Mouse (Mus musculus): Measurements from ENCODE around the gene Qsox1. TPM values are rescaled to one million over a fixed set of nuclear protein-coding genes. Genes with fewer than 3 reads are reported as not detected.

The Qsox1 gene
- polyA plus RNA-seq, 1 experiment from 2014 or later, result 47.8 TPM

- ATAC-seq (ENCODE audit: low read depth), result peak; percentile 50; the same call in 1 of the 2 replicates
- no peaks in the 10 kb centered on the region for H3K9me3 ChIP-seq (ENCODE audit: control insufficient read depth, low read length)
- H3K27ac ChIP-seq (ENCODE audit: low read length), result no peak overlapping the region
- under 1% methylated on average over 44 of the region's 44 CpGs for WGBS
- H3K36me3 ChIP-seq (ENCODE audit: control insufficient read depth, insufficient read depth, low read length), result no peaks in the 10 kb centered on the region
- H3K27me3 ChIP-seq (ENCODE audit: control insufficient read depth, insufficient read depth, low read depth, low read length), result peaks cover 86% of the 10 kb centered on the region
- no peak overlapping the region for H3K9ac ChIP-seq (ENCODE audit: low read length)
- peak overlapping the region; percentile 98 for H3K4me2 ChIP-seq (ENCODE audit: low read depth, low read length)
- H3K4me1 ChIP-seq (replicated peaks; ENCODE audit: control insufficient read depth, insufficient read depth, low read length), result peaks cover 24% of the 10 kb centered on the region
- H3K4me3 ChIP-seq (ENCODE audit: low read length), result peak overlapping the region; percentile 57
Observed at GRCm38 (mm10) chr1:155740622-155741377, 71.9 kb downstream of the Qsox1 start.

DNA sequence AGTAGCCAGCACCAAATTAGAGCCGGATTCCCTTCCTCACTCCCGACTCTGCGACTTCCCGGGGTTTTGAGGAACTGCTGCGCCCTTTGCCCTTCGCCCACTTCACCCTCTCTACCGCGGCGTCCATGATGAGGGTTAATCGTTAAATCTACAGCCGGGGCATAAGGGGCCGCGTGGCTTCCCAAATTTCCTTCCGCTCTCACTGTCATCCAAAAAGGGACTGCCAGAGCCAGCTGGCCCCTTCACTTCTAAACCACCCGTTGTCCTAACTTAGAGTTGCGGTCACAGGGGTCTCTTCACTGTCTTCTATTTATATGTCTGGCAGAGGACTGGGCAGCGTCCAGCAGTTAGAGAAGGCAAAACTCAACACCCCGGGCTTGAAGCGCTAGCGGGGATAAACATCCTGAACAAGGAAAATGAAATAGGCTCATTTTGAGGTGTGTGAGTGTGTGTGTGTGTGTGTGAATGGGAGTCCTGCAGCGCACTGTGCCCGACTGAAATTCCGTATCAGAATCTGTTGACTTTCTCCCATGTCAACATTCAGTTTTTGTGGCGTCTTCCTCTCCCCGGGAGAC, 74.8 kb downstream of the Qsox1 start:
- no peaks in the 10 kb centered on the region for H3K36me3 ChIP-seq (ENCODE audit: control insufficient read depth, insufficient read depth, low read length)

DNA sequence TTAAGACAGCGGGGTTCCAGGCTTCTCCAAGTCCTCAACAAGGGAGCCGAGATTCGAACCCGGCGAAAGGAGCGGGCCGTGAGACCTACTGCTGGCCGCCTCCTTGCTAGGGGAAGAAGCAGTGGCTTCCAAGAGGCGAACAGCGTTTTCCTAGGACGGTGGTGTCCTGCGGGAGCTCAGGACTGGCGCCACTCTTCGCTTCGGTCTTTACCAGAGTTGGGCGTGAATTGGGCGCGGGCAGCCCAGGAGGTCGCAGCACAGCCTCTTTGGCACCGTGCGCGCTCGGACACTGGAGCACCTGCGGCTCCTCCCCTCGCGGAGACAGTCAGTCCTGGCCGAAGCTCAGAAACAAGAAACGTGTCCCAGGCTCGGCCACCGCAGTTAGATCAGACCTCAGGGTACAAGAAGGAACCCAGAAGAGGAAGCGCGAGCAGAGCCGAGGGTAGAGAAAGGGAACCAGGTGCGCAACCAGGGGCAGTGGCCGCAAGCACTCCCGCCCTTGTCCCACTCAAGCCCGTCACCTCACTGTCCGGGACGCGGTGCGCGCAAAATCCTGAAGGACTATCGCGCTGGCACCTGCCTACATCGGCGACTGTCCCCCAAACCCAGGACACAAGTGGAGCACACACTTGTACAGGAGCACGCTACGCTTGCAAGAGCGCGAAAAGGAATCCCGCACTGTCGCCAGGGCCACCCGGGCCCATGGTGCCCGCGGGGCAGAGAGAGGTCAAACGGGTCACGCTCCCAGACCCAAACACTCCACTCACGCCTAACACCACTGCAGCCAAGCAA, 75.5 kb downstream of the Qsox1 start:
- H3K4me2 ChIP-seq (ENCODE audit: low read depth, low read length), result no peak overlapping the region
- no peak overlapping the region for H3K4me3 ChIP-seq (ENCODE audit: low read length)
- H3K36me3 ChIP-seq (ENCODE audit: control insufficient read depth, insufficient read depth, low read length), result no peaks in the 10 kb centered on the region
- peaks cover 88% of the 10 kb centered on the region for H3K27me3 ChIP-seq (ENCODE audit: control insufficient read depth, insufficient read depth, low read depth, low read length)
- peaks cover 16% of the 10 kb centered on the region for H3K4me1 ChIP-seq (replicated peaks; ENCODE audit: control insufficient read depth, insufficient read depth, low read length)
- ATAC-seq (ENCODE audit: low read depth), result no peak
- H3K9ac ChIP-seq (ENCODE audit: low read length), result no peak overlapping the region
- H3K9me3 ChIP-seq (ENCODE audit: control insufficient read depth, low read length), result no peaks in the 10 kb centered on the region
- under 1% methylated on average over 54 of the region's 58 CpGs for WGBS
- no peak overlapping the region for H3K27ac ChIP-seq (ENCODE audit: low read length)

More for the DNA sequence above, 74.8 kb downstream of the Qsox1 start:
- no peak for ATAC-seq (ENCODE audit: low read depth)
- Histone ChIP-seq H3K27ac (ENCODE audit: low read length) (no peak overlapping the region), H3K4me2 (ENCODE audit: low read depth, low read length) (no peak overlapping the region), H3K27me3 (ENCODE audit: control insufficient read depth, insufficient read depth, low read depth, low read length) (peaks cover 89% of the 10 kb centered on the region), H3K9me3 (ENCODE audit: control insufficient read depth, low read length) (no peaks in the 10 kb centered on the region), H3K9ac (ENCODE audit: low read length) (no peak overlapping the region), H3K4me3 (ENCODE audit: low read length) (no peak overlapping the region), H3K4me1 (replicated peaks; ENCODE audit: control insufficient read depth, insufficient read depth, low read length) (peaks cover 23% of the 10 kb centered on the region)
- WGBS, result under 1% methylated on average over 25 of the region's 25 CpGs

GRCm38 (mm10) chr1:155736096-155736825, 76.4 kb downstream of the Qsox1 start:
- Histone ChIP-seq H3K27ac (ENCODE audit: low read length) (no peak overlapping the region), H3K4me1 (replicated peaks; ENCODE audit: control insufficient read depth, insufficient read depth, low read length) (peaks cover 8% of the 10 kb centered on the region), H3K27me3 (ENCODE audit: control insufficient read depth, insufficient read depth, low read depth, low read length) (peaks cover 89% of the 10 kb centered on the region), H3K36me3 (ENCODE audit: control insufficient read depth, insufficient read depth, low read length) (no peaks in the 10 kb centered on the region), H3K4me2 (ENCODE audit: low read depth, low read length) (no peak overlapping the region), H3K9me3 (ENCODE audit: control insufficient read depth, low read length) (no peaks in the 10 kb centered on the region), H3K9ac (ENCODE audit: low read length) (no peak overlapping the region), H3K4me3 (ENCODE audit: low read length) (no peak overlapping the region)
- WGBS, result under 1% methylated on average over 26 of the region's 26 CpGs
- ATAC-seq (ENCODE audit: low read depth), result no peak

GRCm38 (mm10) chr1:155731156-155731555, 81.5 kb downstream of the Qsox1 start:
- Histone ChIP-seq H3K27ac (ENCODE audit: low read length) (no peak overlapping the region), H3K4me2 (ENCODE audit: low read depth, low read length) (no peak overlapping the region), H3K9me3 (ENCODE audit: control insufficient read depth, low read length) (no peaks in the 10 kb centered on the region), H3K27me3 (ENCODE audit: control insufficient read depth, insufficient read depth, low read depth, low read length) (peaks cover 76% of the 10 kb centered on the region), H3K4me1 (replicated peaks; ENCODE audit: control insufficient read depth, insufficient read depth, low read length) (no peaks in the 10 kb centered on the region), H3K36me3 (ENCODE audit: control insufficient read depth, insufficient read depth, low read length) (no peaks in the 10 kb centered on the region), H3K9ac (ENCODE audit: low read length) (no peak overlapping the region), H3K4me3 (ENCODE audit: low read length) (no peak overlapping the region)
- WGBS, result 0% methylated on average over 2 of the region's 2 CpGs
- ATAC-seq (ENCODE audit: low read depth), result no peak

DNA sequence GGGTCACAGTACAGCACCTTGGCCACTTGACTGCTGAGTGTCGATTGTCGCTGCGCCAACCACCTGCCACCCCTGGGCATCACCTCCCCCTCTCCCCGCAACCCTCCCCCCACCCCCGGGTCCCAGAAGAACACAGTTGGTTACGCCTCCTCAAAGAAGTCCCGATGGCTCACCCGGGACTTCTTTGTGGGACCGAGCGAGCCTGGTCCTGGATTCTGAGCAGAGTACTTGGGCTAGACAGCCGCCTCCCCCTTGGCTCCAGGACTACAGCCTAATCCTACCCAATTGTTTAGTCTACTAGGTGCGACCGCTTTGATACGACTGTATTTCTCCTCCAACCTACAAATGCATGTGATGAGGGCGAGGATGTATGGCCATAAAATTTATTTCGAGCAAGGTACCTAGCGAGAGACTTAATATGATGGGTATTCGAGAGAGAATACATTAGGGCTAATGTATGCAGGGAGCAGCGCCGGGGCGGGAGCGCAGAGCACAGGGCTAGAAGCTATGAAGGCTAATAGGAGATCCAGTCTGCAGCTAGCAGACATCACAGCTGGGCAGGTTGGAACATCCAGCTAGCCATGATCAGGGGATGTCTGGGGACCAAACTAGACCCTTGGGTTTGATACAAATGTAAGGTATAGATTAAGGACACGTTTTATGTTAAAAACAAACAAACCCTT, 83.4 kb downstream of the Qsox1 start:
- Histone ChIP-seq H3K9me3 (ENCODE audit: control insufficient read depth, low read length) (no peaks in the 10 kb centered on the region), H3K36me3 (ENCODE audit: control insufficient read depth, insufficient read depth, low read length) (no peaks in the 10 kb centered on the region), H3K4me3 (ENCODE audit: low read length) (no peak overlapping the region), H3K4me1 (replicated peaks; ENCODE audit: control insufficient read depth, insufficient read depth, low read length) (no peaks in the 10 kb centered on the region), H3K27ac (ENCODE audit: low read length) (no peak overlapping the region), H3K9ac (ENCODE audit: low read length) (no peak overlapping the region), H3K4me2 (ENCODE audit: low read depth, low read length) (no peak overlapping the region), H3K27me3 (ENCODE audit: control insufficient read depth, insufficient read depth, low read depth, low read length) (peaks cover 59% of the 10 kb centered on the region)
- WGBS, result 2% methylated on average over 23 of the region's 23 CpGs
- ATAC-seq (ENCODE audit: low read depth), result no peak

DNA sequence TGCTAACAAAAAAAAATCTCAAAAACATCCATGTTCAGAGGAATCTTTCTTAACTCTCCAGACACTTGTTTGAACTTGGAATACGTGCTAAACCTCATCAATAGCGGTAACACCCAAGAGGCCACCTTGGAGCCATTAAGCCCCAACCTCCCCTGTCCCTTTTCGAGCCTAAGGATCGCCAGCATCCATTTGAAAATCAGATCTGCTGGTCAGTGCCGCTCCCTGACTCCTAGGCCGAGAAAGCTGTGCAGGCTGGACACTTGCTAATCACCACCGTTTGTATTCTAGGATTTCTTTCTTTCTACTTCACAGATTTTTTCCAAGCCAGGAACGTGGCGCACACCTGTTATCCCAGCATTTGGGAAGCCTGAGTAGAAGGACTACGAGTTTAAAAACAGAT, 84.9 kb downstream of the Qsox1 start:
- Histone ChIP-seq H3K9ac (ENCODE audit: low read length) (no peak overlapping the region), H3K27me3 (ENCODE audit: control insufficient read depth, insufficient read depth, low read depth, low read length) (peaks cover 53% of the 10 kb centered on the region), H3K4me1 (replicated peaks; ENCODE audit: control insufficient read depth, insufficient read depth, low read length) (no peaks in the 10 kb centered on the region), H3K27ac (ENCODE audit: low read length) (no peak overlapping the region), H3K9me3 (ENCODE audit: control insufficient read depth, low read length) (no peaks in the 10 kb centered on the region), H3K4me3 (ENCODE audit: low read length) (no peak overlapping the region), H3K36me3 (ENCODE audit: control insufficient read depth, insufficient read depth, low read length) (no peaks in the 10 kb centered on the region), H3K4me2 (ENCODE audit: low read depth, low read length) (no peak overlapping the region)
- 29% methylated on average over 10 of the region's 10 CpGs for WGBS
- ATAC-seq (ENCODE audit: low read depth), result no peak
